Mouse (Mus musculus): ENCODE data around the gene Nradd.

DNA sequence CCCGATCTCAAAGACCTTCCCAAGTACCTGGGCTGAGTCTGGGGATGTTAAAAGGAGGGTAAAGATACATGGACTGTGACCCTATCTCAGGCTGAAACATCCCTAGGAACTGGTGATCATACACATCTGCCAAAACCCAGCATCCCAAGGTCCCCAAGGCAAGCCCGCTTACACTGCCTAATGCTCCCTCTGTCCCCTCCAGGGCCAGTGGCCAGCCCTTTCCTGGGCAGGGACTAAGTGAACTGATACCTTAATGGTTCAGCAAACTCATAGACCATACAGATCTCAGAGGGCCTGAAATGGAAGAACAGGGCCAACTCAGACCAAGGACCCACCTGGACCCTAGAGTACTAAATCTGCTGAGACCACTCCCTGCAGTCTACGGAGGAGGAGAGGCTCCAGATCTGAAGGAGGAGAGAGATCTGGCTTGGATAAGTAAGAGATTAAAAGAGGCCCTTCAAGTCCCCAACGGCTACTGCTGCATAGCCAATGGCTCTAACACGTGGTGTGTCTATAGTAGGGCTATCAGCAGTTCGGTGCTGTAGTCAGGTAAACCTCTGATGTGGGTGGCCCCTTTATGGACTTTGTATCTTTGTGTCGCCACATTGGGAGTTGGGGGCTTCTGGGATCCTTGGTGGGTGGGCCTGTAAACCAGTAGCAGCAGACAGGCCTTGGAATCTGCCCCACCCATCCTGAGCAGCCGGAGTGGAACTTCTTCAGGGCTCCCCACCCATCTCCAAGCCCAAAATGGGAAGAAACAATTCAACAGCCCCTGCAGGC lies 646 bp downstream of the Nradd start:
- no peak for TF ChIP-seq HCFC1 (IDR thresholded peaks at IDR 0.05; ENCODE audit: low read depth, low read length)
- TF ChIP-seq CTCF (IDR thresholded peaks at IDR 0.05 in 2 of 3, conservative IDR thresholded peaks at IDR 0.05 in 1 of 3; ENCODE audit: control insufficient read depth in 1 of 3, insufficient read depth in 1 of 3, low read depth in 2 of 3, low read length in 3 of 3, poor library complexity in 1 of 3, severe bottlenecking in 1 of 3): no peak
- TF ChIP-seq RCOR1 (IDR thresholded peaks at IDR 0.05; ENCODE audit: low read depth, low read length): no peak
- no peak for TF ChIP-seq GATA1 (IDR thresholded peaks at IDR 0.05; ENCODE audit: low read depth, low read length)
- no peak for TF ChIP-seq MXI1 (IDR thresholded peaks at IDR 0.05; ENCODE audit: low read depth, low read length)
- TF ChIP-seq CHD2 (IDR thresholded peaks at IDR 0.05; ENCODE audit: low read length): no peak
- TF ChIP-seq MYC (IDR thresholded peaks at IDR 0.05; ENCODE audit: low read depth, low read length): no peak
- TF ChIP-seq RAD21 (IDR thresholded peaks at IDR 0.05; ENCODE audit: low read depth, low read length): no peak
- TF ChIP-seq MAX (IDR thresholded peaks at IDR 0.05; ENCODE audit: low read length): no peak
